Mouse (Mus musculus) liver, embryonic 11.5 days (tissue): ENCODE results near the gene Fnbp1l. TPM values are rescaled to one million over a fixed set of nuclear protein-coding genes. Genes with fewer than 3 reads are reported as not detected.

Experiments used
- microRNA-seq: library from miRNA; unstranded; fragments of <30 nt; microRNA quantifications from one replicate; pipeline ENCODE4, GENCODE M21; 2017; ENCODE audit warnings: borderline number of aligned reads
- polyA plus RNA-seq: library from polyadenylated mRNA; unstranded; fragments of >200 nt; fragmentation: Nextera tagmentation; extraction: Ambion mirVana; gene quantifications from 2 replicates; pipeline ENCODE4 v1.2.1, GENCODE M21; 2014

Fnbp1l gene
- polyA plus RNA-seq, 1 experiment from 2014 or later, result 17.5 TPM

Small RNAs within 50 kb of the gene (microRNA-seq; reads per million reads assigned to microRNA genes)
- not detected for gene Mir7657

Other genes starting within 250 kb of the Fnbp1l start
- 4.5 and 4.9 TPM in 2 replicates for gene Pde5a, start 109.2 kb upstream of the Fnbp1l start, polyA plus RNA-seq